Mouse (Mus musculus): ENCODE measurements around the gene Dpp6.

- no peak for TF ChIP-seq CTCF (IDR thresholded peaks at IDR 0.05; ENCODE audit: low read depth)
- no peak for TF ChIP-seq EP300 (IDR thresholded peaks at IDR 0.05; ENCODE audit: low read depth)
These were observed 95.0 kb downstream of the Dpp6 start for GRCm38 (mm10) chr5:26911965-26912364.

All from liver, postnatal 0 days (tissue).